Mouse (Mus musculus) spleen, postnatal 14 days (tissue): ENCODE measurements at regions not wholly inside any gene's neighbourhood (a gene's known extent, or its start where the extent isn't known, plus 50 kb on each side); places are given as distances from the start of the nearest gene placed in this dataset.

Experiments used
- DNase-seq, 2 experiments: peaks; one replicate each; pipeline ENCODE4 v3.0.0; 2021 to 2022; ENCODE audit warnings: low spot score in 2 of 2

- DNase-seq: no peak
Observed at GRCm38 (mm10) chr4:12452086-12452485, 280.3 kb upstream of the Fam92a start.

GRCm38 (mm10) chr4:12425507-12425906 lies 253.7 kb upstream of the Fam92a start:
- DNase-seq: no peak

GRCm38 (mm10) chr4:12421628-12422319 lies 250.0 kb upstream of the Fam92a start:
- no peak for DNase-seq

- no peak for DNase-seq
Observed at GRCm38 (mm10) chr4:12418086-12418485, 246.3 kb upstream of the Fam92a start.

GRCm38 (mm10) chr4:12395344-12395743 lies 223.5 kb upstream of the Fam92a start:
- no peak for DNase-seq

- DNase-seq: no peak
Observed at GRCm38 (mm10) chr4:12376797-12377570, 205.2 kb upstream of the Fam92a start.

- no peak for DNase-seq
Observed at GRCm38 (mm10) chr4:12369551-12369950, 197.7 kb upstream of the Fam92a start.

- no peak for DNase-seq
Observed at GRCm38 (mm10) chr4:12356992-12357634, 185.3 kb upstream of the Fam92a start.

- DNase-seq: no peak
Observed at GRCm38 (mm10) chr4:12353337-12353856, 181.6 kb upstream of the Fam92a start.

- DNase-seq: no peak
Observed at GRCm38 (mm10) chr4:12339236-12339635, 167.4 kb upstream of the Fam92a start.

- DNase-seq: no peak
Observed at GRCm38 (mm10) chr4:12334832-12335587, 163.2 kb upstream of the Fam92a start.

GRCm38 (mm10) chr4:12334429-12334828 lies 162.6 kb upstream of the Fam92a start:
- no peak for DNase-seq

- DNase-seq: no peak
Observed at GRCm38 (mm10) chr4:12316024-12316423, 144.2 kb upstream of the Fam92a start.

- DNase-seq: no peak
Observed at GRCm38 (mm10) chr4:12308332-12308731, 136.5 kb upstream of the Fam92a start.

- DNase-seq: no peak
Observed at GRCm38 (mm10) chr4:12306618-12307565, 135.1 kb upstream of the Fam92a start.

- no peak for DNase-seq
Observed at GRCm38 (mm10) chr4:12287079-12287686, 115.4 kb upstream of the Fam92a start.

- no peak for DNase-seq
Observed at GRCm38 (mm10) chr4:12286391-12286790, 114.6 kb upstream of the Fam92a start.

GRCm38 (mm10) chr4:12285983-12286382 lies 114.2 kb upstream of the Fam92a start:
- DNase-seq: no peak

- no peak for DNase-seq
Observed at GRCm38 (mm10) chr4:12277949-12278348, 106.1 kb upstream of the Fam92a start.

GRCm38 (mm10) chr4:12273369-12273768 lies 101.6 kb upstream of the Fam92a start:
- DNase-seq: no peak
